Mouse (Mus musculus): ENCODE results near the gene Ciita.

DNA sequence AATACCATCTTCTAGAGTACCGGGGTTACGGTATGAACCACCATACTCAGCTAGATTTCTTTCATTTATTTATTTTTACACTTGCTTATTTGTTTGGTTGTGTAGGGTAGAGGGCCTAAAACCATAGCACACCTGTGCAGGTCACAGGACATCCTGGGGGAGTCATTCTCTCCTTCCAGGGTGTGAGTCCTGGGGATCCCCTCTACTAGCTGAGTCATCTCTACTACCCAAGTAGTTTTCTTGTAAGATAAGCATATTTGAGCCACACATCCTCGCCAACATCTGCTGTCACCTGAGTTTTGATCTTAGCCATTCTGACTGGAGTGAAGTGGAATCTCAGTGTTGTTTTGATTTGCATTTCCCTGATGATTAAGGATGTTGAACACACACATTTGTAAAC, 12.7 kb downstream of the Ciita start:
- TF ChIP-seq CHD2 (IDR thresholded peaks at IDR 0.05; ENCODE audit: low read depth, low read length) (no peak), ZNF384 (IDR thresholded peaks at IDR 0.05; ENCODE audit: low read depth, low read length) (no peak), MAFK (IDR thresholded peaks at IDR 0.05; ENCODE audit: insufficient read depth, low read depth, low read length) (no peak)
